Mouse (Mus musculus) layer of hippocampus, postnatal 36 days (tissue): ENCODE measurements around the gene Scn5a. TPM values are rescaled to one million over a fixed set of nuclear protein-coding genes. Genes with fewer than 3 reads are reported as not detected.

Experiments
- DNase-seq, 2 experiments: peaks; one replicate each; pipeline ENCODE4 v3.0.0; 2022
- total RNA-seq, 2 experiments: library from RNA; stranded (reverse); gene quantifications; 2 replicates each; pipeline ENCODE4 v1.2.3; 2021

Scn5a gene
- 1 to 10 TPM in 1 of 2 experiments, under 1 TPM in 1; 0.91 to 1.2 TPM for total RNA-seq

DNA sequence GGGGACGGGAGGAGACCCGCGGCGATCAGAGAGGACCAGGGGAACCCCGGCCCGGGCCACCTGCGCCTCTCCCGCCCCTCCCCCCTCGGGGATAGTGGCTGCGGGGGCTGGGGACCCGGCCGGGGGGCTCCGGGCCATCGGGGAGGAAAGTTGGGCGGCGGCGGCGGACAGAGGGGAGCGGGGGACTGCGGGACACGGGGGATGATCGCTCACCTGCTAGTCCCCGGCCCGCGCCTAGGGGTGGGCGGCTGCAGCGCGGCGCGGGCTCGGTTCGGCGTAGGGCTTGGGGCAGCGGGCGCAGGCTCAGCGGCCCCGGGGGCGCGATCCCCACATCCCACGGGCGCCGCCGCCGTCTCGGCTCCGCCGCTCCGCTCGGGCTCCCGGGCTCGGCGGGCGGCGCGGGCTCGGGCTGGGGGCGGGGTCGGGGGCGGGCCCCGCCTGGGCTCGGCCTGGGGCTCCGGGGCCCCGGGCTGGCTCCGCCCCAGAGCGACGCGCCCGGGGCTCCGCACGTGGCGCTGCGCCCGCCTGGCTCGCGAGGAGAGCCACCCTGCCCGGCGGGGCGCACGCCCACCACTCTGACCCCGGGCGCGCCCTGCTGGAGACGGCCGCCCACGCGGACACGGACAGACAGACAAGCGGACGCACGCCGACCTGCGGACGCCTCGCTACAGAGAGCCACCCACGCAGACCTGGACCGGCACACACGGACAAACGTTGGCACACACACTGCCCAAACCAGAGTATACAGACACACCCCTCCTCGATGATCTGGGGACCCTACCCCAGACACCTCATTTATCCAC lies at the start of gene Scn5a:
Scn5a (minus strand) TSS at position 381 of the 803 bp plus-strand sequence.
- no peak for DNase-seq

- no peak for DNase-seq
These were observed 48.4 kb upstream of the Scn5a start for GRCm38 (mm10) chr9:119627227-119627626.

GRCm38 (mm10) chr9:119624151-119624550 lies 45.3 kb upstream of the Scn5a start:
- no peak for DNase-seq

GRCm38 (mm10) chr9:119614798-119615197 lies 36.0 kb upstream of the Scn5a start:
- no peak for DNase-seq

DNA sequence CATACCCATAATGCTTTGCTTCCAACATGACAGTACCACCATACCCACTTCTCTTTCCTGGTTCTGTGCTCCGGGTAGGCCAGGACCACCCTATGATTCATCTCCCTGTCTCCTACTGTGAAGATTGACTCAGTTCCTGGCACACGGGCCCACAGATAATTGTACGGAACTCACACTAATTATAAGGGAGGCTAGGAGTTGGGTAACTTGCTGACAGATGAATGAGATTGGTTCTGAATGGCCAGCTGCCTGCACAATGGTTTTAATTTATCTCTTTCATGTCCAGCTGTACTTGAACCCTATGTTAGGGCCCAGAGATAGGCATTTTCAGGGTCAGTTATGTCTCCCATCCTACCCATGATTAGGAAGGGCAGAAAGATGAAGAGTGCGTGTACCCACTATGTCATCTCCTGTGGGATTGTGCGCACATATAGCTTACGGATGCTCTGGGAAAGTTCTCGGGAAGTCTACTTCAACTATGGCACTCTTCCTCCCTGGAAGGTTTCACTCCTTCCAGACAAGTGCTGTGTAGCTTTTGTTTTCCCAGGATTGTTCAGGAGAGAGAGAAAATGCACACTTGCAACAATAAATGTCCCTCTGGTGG lies 31.8 kb upstream of the Scn5a start:
- no peak for DNase-seq

DNA sequence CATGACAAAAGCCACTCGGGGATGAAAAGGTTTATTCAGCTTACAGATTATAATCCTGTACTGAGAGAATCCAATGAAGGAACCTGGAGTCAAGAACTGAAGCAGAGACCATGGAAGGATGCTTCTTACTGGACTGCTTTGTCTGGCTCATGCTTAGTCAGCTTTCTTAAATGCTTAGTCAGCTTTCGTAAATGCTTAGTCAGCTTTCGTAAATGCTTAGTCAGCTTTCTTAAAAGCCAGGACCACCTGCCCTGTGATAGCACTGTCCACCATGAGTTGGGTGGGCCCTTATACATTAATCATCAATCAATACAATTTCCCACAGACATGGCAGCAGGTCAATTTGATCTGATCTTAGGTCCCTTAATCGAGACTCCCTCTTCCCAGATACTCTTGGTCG lies 28.1 kb upstream of the Scn5a start:
- DNase-seq: no peak

- DNase-seq: no peak
These were observed 25.8 kb upstream of the Scn5a start for GRCm38 (mm10) chr9:119604607-119605006.

DNA sequence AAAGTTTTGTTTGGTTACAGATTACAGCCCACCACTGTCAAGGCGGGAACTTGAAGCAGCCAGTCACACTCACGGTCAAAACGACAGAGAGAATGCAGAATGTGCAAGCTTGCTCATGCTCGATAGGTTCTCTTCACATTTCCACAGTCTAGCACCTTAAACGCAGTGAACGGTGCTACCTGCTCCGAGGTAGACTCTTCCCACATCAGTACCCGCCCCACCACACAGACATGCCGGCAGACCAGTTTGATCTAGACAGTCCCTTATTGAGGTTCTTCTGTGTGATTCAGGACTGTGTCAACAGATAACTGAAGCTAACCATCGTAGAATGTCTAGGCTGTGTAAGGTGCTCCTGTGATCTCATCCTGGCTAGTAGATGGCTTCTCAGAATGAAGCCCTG lies 19.7 kb upstream of the Scn5a start:
- no peak for DNase-seq

GRCm38 (mm10) chr9:119597332-119597731 lies 18.5 kb upstream of the Scn5a start:
- no peak for DNase-seq

DNA sequence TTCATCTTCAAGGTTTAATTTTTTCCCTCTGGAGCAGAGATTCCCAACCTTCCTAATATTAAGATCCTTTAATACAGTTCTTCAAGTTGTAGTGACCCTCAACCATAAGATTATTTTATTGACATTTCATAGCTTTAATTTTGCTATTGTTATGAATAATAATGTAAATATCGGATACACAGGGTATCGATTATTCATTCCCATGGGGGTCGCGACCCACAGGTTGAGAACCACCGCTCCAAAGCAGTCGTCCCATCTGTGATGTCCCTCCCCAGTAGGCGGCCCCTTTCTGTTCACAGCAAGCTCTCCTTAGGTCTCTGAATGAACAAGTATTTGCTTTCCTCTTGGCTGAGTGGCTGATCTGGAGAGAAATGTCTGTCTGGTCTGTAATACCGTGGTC lies 10.8 kb upstream of the Scn5a start:
- DNase-seq: no peak

DNA sequence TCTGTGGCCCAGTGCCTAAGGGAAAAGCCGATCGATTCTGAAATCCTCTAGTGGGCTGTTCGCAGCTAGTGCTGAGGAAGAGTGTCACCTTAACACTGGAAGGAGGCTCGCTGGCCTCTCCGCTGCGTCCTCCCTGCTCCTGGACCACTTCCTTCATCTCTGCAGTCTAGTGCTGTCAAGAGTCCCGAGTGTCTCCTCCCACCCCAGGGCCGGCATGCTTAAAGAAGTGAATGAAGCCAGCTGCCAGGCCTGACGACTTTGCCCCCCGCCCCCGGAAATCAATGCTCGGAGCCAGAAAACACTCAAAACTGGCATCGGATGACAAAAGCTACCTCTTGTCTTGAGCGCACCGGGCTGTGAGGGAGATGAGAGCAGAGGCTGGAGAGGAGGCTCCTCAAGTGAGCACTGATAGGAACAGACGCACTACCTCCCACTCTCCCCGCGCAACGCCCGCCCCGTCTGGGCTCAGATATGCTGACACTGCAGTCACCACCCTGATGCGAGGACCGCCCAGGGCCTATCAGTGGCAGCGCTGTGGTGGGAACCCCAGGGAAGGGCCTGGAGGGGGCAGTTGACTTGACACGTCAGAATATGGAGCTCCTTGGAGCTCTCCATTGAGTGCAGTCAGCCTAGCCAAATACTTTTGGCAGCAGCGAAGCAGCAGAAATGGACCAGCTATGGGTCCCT lies 10.1 kb upstream of the Scn5a start:
- no peak for DNase-seq

DNA sequence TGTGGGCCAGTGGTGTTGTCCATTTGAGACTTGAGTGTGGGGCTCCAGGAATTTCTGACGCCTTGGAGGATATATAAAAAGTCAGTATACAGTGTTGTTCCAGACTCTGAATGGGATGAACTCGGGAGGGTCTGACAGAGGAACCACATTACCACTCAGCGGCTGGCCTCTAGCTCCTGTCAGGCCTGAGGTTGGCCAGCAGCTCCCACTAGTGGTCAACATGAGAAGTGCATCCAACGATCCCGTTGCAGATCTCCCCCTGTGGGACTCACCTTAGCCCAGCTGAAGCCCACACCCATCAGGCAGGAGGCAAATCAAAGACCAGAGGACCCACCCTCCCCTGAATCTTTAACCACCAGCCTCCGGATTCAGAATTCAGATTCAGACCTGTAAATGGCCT lies 1.9 kb upstream of the Scn5a start:
- DNase-seq: peak; percentile 72 to 75

- no peak for DNase-seq
These were observed 1.4 kb upstream of the Scn5a start for GRCm38 (mm10) chr9:119580187-119580586.

DNA sequence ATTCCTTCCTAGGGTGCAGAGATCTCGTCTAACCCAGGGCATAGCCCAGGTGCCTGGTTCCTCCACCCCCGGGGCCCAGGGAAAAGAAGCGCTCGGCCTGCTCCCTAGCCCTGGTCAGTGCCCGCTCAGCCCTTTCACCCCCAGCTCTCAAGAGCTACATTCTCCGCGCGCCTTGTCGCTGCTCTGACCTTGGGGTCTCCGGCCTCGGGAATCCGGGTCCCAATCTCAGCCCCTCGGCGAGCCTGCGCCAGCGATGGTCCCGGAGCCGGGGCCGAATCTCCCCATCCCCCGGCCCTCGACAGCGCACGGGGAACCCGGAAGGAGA lies 543 bp downstream of the Scn5a start:
- DNase-seq: no peak

DNA sequence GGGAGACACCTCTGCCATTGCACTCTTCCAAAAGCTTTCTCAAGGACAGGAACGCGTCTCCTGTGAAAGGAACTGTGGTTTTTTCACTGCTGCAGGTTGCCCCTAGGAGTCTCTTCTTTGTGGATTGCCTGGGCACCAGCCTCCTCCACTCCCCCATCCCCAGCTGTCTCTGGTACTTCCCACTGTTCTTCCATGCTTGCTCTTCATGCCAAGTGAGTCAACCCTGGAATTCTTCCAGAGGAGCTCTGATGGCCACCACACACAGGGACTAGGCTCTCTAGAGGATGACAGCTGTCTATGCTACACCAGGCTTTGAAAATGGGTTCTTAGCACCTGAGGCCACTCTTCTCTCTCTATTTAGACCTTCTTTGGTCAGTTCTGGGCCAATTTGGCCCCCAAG lies 1.8 kb downstream of the Scn5a start:
- no peak for DNase-seq

GRCm38 (mm10) chr9:119575732-119576131 lies 3.1 kb downstream of the Scn5a start:
- no peak for DNase-seq

DNA sequence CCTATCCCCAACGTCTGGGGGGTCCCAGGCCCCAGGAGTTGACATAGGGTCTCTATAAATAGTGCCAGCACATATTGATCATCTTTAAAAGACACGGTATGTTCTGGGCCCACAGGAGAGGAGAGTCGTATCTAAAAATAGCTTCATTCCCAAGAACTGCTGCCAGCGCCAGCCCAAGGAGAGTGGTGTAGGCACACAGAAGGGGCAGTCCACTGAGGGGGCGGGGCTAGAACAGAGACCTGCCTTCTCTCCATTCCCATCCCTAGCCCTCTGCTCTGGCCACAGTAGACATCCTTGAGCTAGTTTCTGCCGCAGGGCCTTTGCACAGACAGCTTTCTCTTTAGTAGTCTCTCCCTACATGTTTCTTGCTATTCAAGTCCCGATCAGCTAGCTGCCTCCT lies 4.5 kb downstream of the Scn5a start:
- no peak for DNase-seq

- DNase-seq: no peak
These were observed 5.8 kb downstream of the Scn5a start for GRCm38 (mm10) chr9:119573009-119573408.

DNA sequence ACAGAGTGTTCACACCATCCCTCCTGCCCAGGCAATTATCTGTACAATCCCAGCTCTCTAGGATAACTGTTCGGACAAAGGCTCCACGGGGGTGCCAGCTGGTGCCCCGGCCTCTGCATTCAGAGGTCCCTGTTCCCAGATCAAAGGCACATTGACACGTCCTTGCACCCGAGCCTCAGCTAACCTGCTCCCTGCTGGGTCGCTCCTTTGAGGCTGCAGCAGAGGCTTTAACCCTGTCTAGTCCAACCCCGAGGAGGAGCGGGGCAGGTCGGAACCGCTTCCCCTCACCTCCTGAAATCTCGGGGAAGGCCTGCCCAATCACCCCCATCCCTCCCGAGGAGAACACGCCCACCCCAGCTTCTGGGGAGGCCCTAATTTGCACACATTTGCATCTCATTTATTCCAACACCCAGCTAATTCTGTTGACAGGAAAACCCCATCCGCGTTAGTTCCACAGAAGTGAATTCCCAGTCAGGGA lies 7.4 kb downstream of the Scn5a start:
- no peak for DNase-seq

- no peak for DNase-seq
These were observed 8.2 kb downstream of the Scn5a start for GRCm38 (mm10) chr9:119570652-119571051.

DNA sequence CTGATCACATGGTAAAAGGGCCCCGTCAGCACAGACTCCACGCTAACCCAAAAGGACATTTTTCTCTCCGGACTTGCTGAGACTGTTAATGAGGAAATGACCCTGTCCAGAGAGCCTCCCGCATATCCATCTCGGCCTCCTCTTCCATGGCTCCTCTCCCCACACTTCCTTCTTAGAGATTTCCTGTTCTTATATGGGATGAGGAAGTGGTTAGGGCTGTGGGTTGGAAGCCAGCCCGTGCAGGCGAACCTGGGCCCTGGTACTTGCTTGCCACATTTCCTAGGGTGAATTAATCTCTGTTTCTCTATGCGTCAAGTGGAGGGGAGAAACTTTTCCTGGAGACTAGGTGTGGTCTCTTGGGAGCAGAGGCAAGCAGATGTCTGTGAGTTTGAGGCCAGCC lies 10.1 kb downstream of the Scn5a start:
- no peak for DNase-seq

GRCm38 (mm10) chr9:119567800-119568199 lies 11.0 kb downstream of the Scn5a start:
- no peak for DNase-seq

- no peak for DNase-seq
These were observed 12.6 kb downstream of the Scn5a start for GRCm38 (mm10) chr9:119566214-119566613.

GRCm38 (mm10) chr9:119564803-119565202 lies 14.0 kb downstream of the Scn5a start:
- DNase-seq: no peak
